Mouse (Mus musculus) cerebellum, adult 18-20 months (tissue): ENCODE measurements at regions not wholly inside any gene's neighbourhood (a gene's known extent, or its start where the extent isn't known, plus 50 kb on each side); places are given as distances from the start of the nearest gene placed in this dataset.
"Not testable (repeated sequence)": the region's sequence is repeated elsewhere in the genome, so short reads cannot be mapped to it uniquely, and the experiment has no call there.

Experiments
- DNase-seq, 2 experiments: peaks; one replicate each; pipeline ENCODE4 v3.0.0; 2021

DNA sequence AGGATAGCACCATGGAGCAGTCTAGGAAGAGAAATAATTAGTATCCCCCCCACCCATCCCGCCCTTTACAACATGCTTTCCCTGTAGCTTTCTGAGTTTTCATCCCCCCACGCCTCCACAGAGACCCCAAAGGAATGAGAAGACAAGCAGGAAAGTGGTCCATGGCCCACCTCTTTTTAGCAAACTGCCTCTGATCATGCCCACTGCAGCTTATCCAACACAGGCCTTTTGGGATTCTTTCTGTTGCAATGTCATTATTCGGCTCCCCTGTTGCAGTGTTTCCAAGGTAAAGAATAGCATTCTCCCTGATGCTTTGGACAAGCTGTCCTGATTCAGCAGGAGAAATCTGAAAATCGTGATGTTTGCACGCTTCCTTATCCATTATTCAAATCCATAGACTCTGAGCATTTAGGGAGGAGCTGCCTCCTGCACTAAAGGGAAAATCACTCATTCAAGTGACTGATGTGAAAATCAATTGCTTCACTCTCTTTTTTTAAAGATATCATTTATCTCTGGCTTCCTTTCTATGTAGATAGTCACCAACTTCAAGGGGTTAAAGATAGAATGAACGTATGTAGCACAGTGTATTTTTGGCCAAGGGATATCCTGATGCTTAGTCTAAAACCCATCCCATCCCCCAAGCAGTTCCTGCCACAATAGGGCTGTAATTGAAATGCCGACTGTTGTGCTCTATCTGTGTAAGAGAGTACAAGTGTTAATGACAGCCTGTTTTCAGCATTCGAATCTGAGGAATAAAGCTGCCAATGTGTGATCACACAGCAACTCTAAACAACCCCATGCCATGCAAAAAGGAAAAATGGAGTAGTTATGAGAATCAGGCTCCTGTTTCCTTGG, 743.1 kb downstream of the Kcna4 start:
- DNase-seq, result no peak

DNA sequence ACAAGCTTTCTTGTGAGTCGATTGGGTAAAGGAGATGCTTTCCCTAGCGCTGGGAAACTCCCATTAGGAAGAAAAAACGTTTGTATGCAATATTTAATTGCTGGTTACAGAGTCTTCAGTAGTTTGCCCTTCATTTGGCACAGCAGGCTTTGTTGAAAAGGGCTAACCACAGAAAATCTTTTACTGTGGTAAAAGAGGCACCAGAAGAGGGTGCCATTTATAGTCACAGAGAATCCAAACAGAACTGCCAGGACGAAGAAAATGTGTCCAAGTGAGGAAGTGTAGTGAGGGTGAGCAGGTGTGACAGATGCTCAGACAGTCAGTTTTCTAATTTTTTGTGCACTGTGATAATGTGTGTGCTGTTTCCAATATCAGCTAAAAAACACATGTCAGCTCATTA, 744.4 kb downstream of the Kcna4 start:
- no peak for DNase-seq

DNA sequence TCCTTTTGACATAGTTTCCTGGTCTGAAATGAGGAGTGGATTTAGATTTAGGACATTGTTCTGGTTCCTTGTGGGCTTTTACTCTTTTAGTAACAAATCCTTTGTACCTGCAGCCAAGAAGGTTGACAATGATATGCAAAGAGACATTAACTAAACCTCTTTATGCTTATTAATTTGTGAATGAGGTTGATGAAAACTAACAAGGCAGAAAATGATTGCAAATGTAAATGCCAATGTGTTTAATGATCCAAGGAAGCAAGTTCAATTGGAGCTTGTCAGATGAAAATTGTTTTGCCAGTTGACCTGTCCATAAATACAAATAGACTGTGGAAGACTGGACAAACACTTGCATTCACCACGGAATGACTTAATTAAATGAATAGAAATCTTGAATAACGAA, 751.6 kb downstream of the Kcna4 start:
- DNase-seq, result no peak

DNA sequence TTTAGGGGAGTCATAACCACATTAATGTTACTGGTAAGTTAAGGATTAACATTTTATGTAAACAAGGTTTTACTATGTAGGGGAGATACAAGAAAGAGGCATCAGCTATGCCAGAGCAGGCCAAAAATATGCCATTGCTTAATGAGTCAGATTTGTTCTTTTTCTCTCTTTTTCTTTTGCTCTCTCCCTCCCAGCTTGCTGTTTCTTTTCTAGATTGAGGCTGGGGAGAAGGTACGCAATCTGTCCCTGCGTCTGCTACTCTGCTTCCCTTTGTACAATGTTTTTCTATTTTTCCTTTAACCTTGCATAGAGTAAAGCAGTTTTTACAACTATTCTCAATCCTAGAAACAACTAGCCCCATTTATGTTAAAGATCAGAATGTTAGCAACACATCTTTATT, 754.4 kb downstream of the Kcna4 start:
- no peak for DNase-seq

DNA sequence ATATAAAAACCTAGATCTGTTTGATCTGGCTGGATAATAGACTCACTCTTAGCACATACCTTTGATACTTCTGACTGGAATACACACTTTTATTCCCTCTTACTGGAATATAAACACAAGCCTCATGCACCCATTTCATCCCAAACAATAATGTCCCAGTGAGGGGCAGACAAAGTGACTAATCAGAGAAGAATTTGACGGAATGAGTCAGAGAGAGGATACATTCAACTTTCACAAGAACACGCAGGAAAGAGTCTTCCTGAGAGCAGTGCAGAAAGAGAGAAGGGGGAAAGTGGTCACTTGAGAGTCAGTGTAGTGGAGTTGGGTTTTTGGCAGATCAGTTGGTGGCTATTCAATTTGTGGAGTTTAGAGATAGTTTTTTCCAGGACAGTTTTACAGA, 755.6 kb downstream of the Kcna4 start:
- no peak for DNase-seq

DNA sequence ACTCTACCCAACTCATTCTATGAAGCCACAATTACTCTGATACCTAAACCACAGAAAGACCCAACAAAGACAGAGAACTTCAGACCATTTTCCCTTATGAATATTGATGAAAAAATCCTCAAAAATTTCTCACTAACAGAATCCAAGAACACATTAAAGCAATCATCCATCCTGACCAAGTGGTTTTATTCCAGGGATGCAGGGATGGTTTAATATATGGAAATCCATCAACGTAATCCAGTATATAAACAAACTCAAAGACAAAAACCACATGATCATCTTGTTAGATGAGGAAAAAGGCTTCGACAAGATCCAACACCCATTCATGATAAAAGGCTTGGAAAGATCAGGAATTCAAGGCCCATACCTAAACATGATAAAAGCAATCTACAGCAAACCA, 772.3 kb downstream of the Kcna4 start:
- DNase-seq, result not testable (repeated sequence)

DNA sequence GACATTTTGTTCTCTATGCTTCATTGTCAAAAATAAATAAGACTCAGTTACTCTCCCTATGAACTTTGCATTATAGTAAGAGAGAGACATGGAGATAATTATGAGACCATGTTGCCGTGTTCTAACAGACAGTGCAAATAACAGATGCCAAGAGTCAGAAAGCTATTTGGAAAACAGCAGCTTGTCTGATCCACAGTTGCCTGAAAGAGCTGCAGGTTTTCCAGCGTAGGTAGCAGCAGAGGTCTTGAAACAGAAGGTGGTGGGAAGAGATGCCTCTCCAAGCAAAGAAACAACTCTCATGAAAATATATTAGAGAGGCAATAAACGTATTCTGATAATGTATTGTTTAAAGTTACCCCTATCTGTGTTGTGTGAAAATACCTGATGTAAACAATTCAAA, 793.5 kb downstream of the Kcna4 start:
- DNase-seq, result no peak

DNA sequence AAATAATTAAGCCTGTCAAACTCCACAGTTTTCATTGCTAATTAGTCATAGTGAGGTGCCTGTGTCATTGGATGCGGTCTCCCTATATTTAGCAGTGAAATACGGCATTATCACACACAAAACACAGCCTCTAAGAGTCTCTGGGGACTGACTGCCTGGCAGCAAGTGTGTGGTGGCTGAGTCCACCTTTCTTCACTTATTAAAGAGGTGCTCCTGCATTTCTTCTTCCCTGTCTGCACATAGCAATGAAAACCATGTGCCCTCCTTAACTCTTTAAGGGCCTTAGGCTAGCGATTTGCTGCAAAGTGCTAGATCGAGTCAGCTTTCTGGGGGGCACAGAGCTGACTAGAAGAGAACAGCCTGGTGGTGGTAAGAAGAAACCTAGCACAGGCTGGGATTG, 799.8 kb downstream of the Kcna4 start:
- DNase-seq, result no peak

DNA sequence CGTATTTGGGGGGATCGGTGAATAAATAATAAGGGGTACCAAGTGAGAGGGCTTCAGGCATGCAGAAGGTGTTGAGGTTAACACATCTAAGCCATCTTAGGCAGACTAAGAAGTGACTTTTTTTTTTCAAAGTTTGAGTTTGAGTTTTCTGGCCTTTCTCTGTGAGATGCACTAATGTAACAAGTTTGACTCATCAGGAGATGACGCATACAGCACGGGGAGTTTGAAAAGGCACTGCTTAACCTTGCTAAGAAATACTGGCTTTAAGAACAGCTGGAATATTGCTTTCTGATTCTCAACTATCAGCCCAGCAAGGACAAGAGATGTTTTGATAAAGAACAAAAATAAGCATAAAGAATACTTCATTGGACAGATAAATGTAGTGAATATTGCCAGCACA, 806.6 kb downstream of the Kcna4 start:
- no peak for DNase-seq

DNA sequence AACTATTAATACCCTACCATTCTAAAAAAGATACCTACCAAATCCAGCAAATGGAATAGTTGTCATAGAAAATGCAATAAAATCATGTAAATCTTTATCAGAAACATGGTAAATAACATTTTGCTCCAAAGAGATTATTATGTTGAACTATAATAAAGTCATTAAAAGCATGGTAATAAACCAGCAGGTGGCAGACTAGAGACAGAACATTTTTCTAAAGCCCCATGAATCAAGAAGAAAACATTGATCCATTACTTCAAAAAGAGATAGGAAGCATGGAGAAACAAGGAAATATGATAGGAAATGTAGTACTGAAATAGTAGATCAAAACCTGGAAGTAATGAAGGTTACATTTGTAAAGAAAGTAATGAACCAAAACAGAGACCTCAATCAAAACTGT, 819.7 kb downstream of the Kcna4 start:
- DNase-seq, result no peak

DNA sequence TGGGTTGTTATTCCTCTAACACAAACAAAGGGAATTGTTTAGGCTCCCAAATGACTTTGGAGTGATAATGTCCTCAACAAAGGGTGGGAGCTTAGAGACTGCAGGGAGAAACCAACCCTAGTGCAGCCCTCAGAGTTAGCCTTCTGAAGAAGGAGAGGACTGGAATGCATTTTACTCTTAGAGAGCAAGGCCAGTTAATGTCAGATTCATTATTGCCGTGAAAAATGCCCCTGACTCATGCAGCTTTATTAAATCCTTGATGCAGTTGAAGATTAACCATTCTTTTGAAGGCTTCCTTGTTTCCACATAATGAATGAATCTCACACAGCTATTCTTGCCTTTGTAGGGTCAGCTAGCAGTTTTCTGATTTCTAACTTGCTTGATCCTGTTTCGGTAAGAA, 855.3 kb downstream of the Kcna4 start:
- no peak for DNase-seq

DNA sequence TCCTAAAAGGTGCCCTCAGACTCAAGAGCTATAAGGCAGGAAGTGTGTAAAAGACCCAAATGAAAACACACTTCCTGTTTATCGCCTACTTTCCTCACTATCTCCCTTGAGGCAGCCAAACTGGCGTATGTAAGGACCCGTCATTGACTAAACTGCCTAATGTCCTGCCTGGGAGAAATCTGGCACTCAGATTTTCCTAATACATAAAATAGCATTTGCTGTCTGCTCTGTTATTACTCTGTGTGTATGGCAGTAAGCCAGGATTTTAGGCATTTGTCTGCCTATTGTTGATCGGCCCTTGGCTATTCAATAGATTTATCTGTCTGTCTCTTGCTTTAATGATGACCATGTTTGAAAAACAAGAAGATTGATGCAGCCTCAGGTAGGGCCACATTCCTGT, 857.8 kb downstream of the Kcna4 start:
- DNase-seq, result no peak

DNA sequence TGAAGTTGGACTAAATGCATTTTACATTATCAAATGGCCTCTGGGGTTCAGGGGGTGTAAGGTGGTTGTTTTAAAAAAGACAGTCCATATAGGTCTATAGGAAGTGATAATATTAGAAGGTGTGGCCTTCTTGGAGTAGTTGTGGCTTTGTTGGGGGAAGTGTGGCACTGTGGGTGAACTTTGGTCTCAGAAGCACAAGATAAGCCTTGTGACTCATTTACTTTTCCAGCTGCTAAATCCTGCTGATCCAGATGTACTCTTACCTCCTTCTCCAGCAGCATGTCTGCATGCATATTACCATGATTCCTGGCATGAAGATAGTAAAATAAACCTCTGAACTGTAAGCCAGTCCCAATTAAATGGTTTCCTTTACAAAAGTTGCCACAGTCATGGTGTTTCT, 865.8 kb downstream of the Kcna4 start:
- DNase-seq, result no peak

DNA sequence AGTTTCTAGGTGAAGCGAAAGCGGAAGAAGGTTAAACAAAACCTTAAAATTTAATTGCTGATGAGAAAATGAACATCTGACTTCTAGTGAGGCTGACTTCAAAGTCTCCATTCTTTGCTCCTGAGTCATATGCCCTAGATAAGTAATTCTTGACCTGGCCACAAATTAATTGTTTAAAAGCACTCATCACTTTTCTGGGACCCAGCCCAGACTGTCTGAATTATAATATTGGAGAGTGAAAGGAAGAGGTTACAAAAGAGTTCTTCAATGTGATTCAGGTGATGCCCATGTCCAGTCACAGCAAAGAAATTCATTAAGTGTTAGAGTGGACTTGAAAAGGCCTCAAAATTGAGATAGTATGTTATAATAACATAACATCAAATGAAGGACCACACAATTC, 867.3 kb downstream of the Kcna4 start:
- DNase-seq, result no peak

DNA sequence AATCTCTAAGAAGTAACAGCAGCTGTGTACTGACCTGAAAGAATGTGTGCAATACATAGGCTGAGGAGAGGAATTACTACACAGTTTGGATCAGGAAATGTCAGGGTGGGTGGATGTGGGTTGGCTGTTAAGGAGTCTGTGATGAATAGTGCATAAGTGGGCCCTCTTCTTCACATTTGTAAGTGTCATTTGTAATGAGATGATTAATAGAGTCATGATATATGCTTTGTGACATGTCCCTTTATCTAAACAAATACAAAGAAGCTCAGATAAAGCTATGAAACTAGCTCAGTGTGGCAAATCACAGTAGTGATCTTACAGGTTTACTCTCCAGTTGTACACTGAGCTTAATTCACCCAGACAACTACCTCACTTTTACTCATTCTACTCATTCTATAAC, 867.9 kb downstream of the Kcna4 start:
- DNase-seq, result no peak

DNA sequence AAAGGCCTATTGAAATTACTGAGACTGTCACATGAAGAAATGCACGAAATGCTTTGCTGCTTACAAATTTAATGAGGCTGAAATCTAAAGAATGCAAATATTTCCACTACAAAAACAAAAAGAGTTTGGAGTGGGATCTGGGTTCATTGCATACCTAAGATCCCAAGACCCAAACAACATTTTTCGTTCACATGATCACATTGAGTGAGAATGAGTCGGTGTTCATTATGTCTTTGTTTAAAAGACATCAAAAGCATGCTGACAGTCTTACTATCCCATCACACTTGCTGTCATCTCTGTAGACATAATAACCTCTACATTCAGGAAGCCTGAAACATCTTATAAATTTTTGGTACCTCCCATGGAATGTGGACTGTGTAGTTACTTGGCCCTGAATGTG, 870.4 kb downstream of the Kcna4 start:
- DNase-seq, result no peak

DNA sequence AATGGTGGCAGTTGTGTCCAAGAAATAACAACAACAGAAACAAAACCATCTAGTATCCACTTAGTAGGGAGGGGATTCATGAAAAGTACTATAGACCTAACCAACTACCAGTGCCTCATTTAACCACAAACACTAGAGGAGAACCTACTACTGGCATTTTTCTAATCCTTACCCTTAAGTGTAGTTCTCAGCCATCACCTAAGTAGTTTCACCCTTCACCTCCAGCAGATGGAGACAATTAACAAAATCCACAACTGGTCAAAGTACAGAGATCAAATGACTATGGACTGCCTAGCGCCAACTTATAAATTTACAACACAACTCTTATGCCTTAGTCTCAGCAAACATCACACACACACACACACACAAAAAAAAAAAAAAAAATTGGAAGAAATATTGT, 874.6 kb downstream of the Kcna4 start:
- DNase-seq, result no peak
